Mouse (Mus musculus) forebrain, embryonic 13.5 days (tissue): ENCODE results near the gene 2310033P09Rik. TPM values are rescaled to one million over a fixed set of nuclear protein-coding genes. Genes with fewer than 3 reads are reported as not detected.

Experiments
- ATAC-seq: fragments of 200-750 bp; cut with Nextera tagmentation; 2 replicates; pipeline ENCODE4 v1.8.0; 2017
- H3K27ac ChIP-seq: fragments of 300-500 bp; sonication (generic); 2 replicates; pipeline ENCODE4 v1.5.1; 2015; ENCODE audit warnings: inconsistent platforms, mild to moderate bottlenecking, moderate library complexity
- H3K27me3 ChIP-seq: fragments of 300-500 bp; sonication (generic); 2 replicates; pipeline ENCODE4 v1.6.1; 2015; ENCODE audit warnings: mild to moderate bottlenecking, inconsistent platforms
- H3K36me3 ChIP-seq: fragments of 300-500 bp; sonication (generic); 2 replicates; pipeline ENCODE4 v1.6.1; 2015; ENCODE audit warnings: mild to moderate bottlenecking, inconsistent platforms; ENCODE audit not compliant: poor library complexity, severe bottlenecking
- H3K4me1 ChIP-seq: fragments of 300-500 bp; sonication (generic); 2 replicates; pipeline ENCODE4 v1.6.1; 2015; ENCODE audit warnings: inconsistent platforms
- H3K4me2 ChIP-seq: fragments of 300-500 bp; sonication (generic); 2 replicates; pipeline ENCODE4 v1.6.1; 2015; ENCODE audit warnings: inconsistent platforms, mild to moderate bottlenecking, moderate library complexity
- H3K4me3 ChIP-seq: fragments of 300-500 bp; sonication (generic); 2 replicates; pipeline ENCODE4 v1.5.1; 2015; ENCODE audit warnings: mild to moderate bottlenecking, inconsistent platforms
- H3K9ac ChIP-seq: fragments of 300-500 bp; sonication (generic); 2 replicates; pipeline ENCODE4 v1.6.1; 2015; ENCODE audit warnings: mild to moderate bottlenecking, inconsistent platforms
- H3K9me3 ChIP-seq: fragments of 300-500 bp; sonication (generic); replicated peaks from 2 replicates; pipeline ENCODE4 v1.6.1; 2016; ENCODE audit warnings: inconsistent platforms
- WGBS: fragments of 180-500 bp; shearing (Covaris S2); methylation state at CpG from one replicate; pipeline ENCODE4 v1.1.7; 2015; 5-methylcytosine and 5-hydroxymethylcytosine counted together
- polyA plus RNA-seq: library from polyadenylated mRNA; unstranded; fragments of >200 nt; fragmentation: Nextera tagmentation; extraction: Ambion mirVana; gene quantifications from 2 replicates; pipeline ENCODE4 v1.2.1, GENCODE M21; 2015

Gene 2310033P09Rik
- polyA plus RNA-seq, 1 experiment from 2014 or later = 32.3 TPM

GRCm38 (mm10) chr11:59224025-59224424 lies 15.9 kb downstream of the 2310033P09Rik start:
- Histone ChIP-seq H3K27me3 (no peaks in the 10 kb centered on the region), H3K27ac (no peak overlapping the region), H3K9me3 (no peaks in the 10 kb centered on the region), H3K9ac (no peak overlapping the region), H3K4me3 (no peak overlapping the region), H3K36me3 (peaks cover 12% of the 10 kb centered on the region; the same call in 1 of the 2 replicates), H3K4me1 (peaks cover 49% of the 10 kb centered on the region), H3K4me2 (no peak overlapping the region)
- no peak for ATAC-seq
- WGBS = 95% methylated on average over 3 of the region's 3 CpGs

- Histone ChIP-seq H3K27ac (no peak overlapping the region), H3K4me3 (no peak overlapping the region), H3K27me3 (no peaks in the 10 kb centered on the region), H3K9me3 (no peaks in the 10 kb centered on the region), H3K4me2 (no peak overlapping the region), H3K36me3 (peaks cover 9% of the 10 kb centered on the region; the same call in 1 of the 2 replicates), H3K9ac (no peak overlapping the region), H3K4me1 (peaks cover 49% of the 10 kb centered on the region)
- WGBS = 77% methylated on average over 2 of the region's 2 CpGs
- ATAC-seq = no peak
Observed at GRCm38 (mm10) chr11:59224470-59224869, 16.3 kb downstream of the 2310033P09Rik start.

- no peak overlapping the region for H3K4me3 ChIP-seq
- H3K9ac ChIP-seq = no peak overlapping the region
- H3K36me3 ChIP-seq = peaks cover 4% of the 10 kb centered on the region; the same call in 1 of the 2 replicates
- H3K4me1 ChIP-seq = peaks cover 49% of the 10 kb centered on the region
- ATAC-seq = no peak
- H3K4me2 ChIP-seq = peak overlapping the region; percentile 99; the same call in 1 of the 2 replicates
- no peaks in the 10 kb centered on the region for H3K9me3 ChIP-seq
- H3K27ac ChIP-seq = no peak overlapping the region
- no peaks in the 10 kb centered on the region for H3K27me3 ChIP-seq
- WGBS = 89% methylated on average over 2 of the region's 2 CpGs
Observed at GRCm38 (mm10) chr11:59225167-59225566, 17.0 kb downstream of the 2310033P09Rik start.

- 76% methylated on average over 3 of the region's 3 CpGs for WGBS
- H3K4me3 ChIP-seq = peak overlapping the region; percentile 89
- H3K27me3 ChIP-seq = no peaks in the 10 kb centered on the region
- H3K36me3 ChIP-seq = no peaks in the 10 kb centered on the region
- peak overlapping the region; percentile 97 for H3K9ac ChIP-seq
- no peaks in the 10 kb centered on the region for H3K9me3 ChIP-seq
- H3K4me1 ChIP-seq = peaks cover 49% of the 10 kb centered on the region
- peak overlapping the region; percentile 99 for H3K4me2 ChIP-seq
- no peak overlapping the region for H3K27ac ChIP-seq
- ATAC-seq = no peak
Observed at GRCm38 (mm10) chr11:59226251-59226650, 18.1 kb downstream of the 2310033P09Rik start.

- peak overlapping the region; percentile 97 for H3K9ac ChIP-seq
- peaks cover 49% of the 10 kb centered on the region for H3K4me1 ChIP-seq
- H3K27me3 ChIP-seq = no peaks in the 10 kb centered on the region
- H3K4me3 ChIP-seq = peak overlapping the region; percentile 89
- no peaks in the 10 kb centered on the region for H3K9me3 ChIP-seq
- H3K4me2 ChIP-seq = peak overlapping the region; percentile 99
- no peaks in the 10 kb centered on the region for H3K36me3 ChIP-seq
- 7% methylated on average over 21 of the region's 21 CpGs for WGBS
- peak overlapping the region; percentile 92; the same call in 1 of the 2 replicates for H3K27ac ChIP-seq
- no peak for ATAC-seq
Observed at GRCm38 (mm10) chr11:59226787-59227603, 18.9 kb downstream of the 2310033P09Rik start.

- H3K4me2 ChIP-seq = peak overlapping the region; percentile 99
- H3K27ac ChIP-seq = peak overlapping the region; percentile 92
- no peaks in the 10 kb centered on the region for H3K36me3 ChIP-seq
- under 1% methylated on average over 49 of the region's 51 CpGs for WGBS
- peak; percentile 75 for ATAC-seq
- H3K27me3 ChIP-seq = 0 out of 2 replicates have a peak, but pooled peaks cover 3% of the 10 kb centered on the region
- peak overlapping the region; percentile 97 for H3K9ac ChIP-seq
- no peaks in the 10 kb centered on the region for H3K9me3 ChIP-seq
- peaks cover 49% of the 10 kb centered on the region for H3K4me1 ChIP-seq
- H3K4me3 ChIP-seq = peak overlapping the region; percentile 89
Observed at GRCm38 (mm10) chr11:59227604-59228121, 19.5 kb downstream of the 2310033P09Rik start.

- H3K4me1 ChIP-seq = peaks cover 46% of the 10 kb centered on the region
- ATAC-seq = peak; percentile 97
- H3K36me3 ChIP-seq = no peaks in the 10 kb centered on the region
- peak within 1 kb of the TSS; percentile 92 for H3K27ac ChIP-seq
- WGBS = 8% methylated on average over 42 of the region's 59 CpGs
- H3K4me2 ChIP-seq = peak within 1 kb of the TSS; percentile 99
- peak within 1 kb of the TSS; percentile 97 for H3K9ac ChIP-seq
- 0 out of 2 replicates have a peak, but pooled peaks cover 3% of the 10 kb centered on the region for H3K27me3 ChIP-seq
- peak within 1 kb of the TSS; percentile 89 for H3K4me3 ChIP-seq
- H3K9me3 ChIP-seq = no peaks in the 10 kb centered on the region
Observed at GRCm38 (mm10) chr11:59228122-59228953, 20.2 kb downstream of the 2310033P09Rik start, which contains the start of gene Arf1. Gene Arf1 (minus strand): TSS chr11:59228270.

- WGBS = 14% methylated on average over 7 of the region's 7 CpGs
- Histone ChIP-seq H3K4me1 (peaks cover 29% of the 10 kb centered on the region), H3K9me3 (no peaks in the 10 kb centered on the region), H3K4me2 (no peak overlapping the region), H3K36me3 (no peaks in the 10 kb centered on the region), H3K27ac (no peak overlapping the region), H3K9ac (peak overlapping the region; percentile 26; the same call in 1 of the 2 replicates), H3K27me3 (0 out of 2 replicates have a peak, but pooled peaks cover 3% of the 10 kb centered on the region), H3K4me3 (no peak overlapping the region)
- no peak for ATAC-seq
Observed at GRCm38 (mm10) chr11:59230144-59230760, 22.1 kb downstream of the 2310033P09Rik start.

- H3K4me2 ChIP-seq = no peak overlapping the region
- H3K27ac ChIP-seq = no peak overlapping the region
- no peak overlapping the region for H3K9ac ChIP-seq
- WGBS = 64% methylated on average over 2 of the region's 2 CpGs
- H3K27me3 ChIP-seq = 0 out of 2 replicates have a peak, but pooled peaks cover 3% of the 10 kb centered on the region
- H3K4me3 ChIP-seq = no peak overlapping the region
- ATAC-seq = no peak
- H3K9me3 ChIP-seq = no peaks in the 10 kb centered on the region
- H3K4me1 ChIP-seq = peaks cover 8% of the 10 kb centered on the region
- H3K36me3 ChIP-seq = no peaks in the 10 kb centered on the region
Observed at GRCm38 (mm10) chr11:59232797-59233196, 24.7 kb downstream of the 2310033P09Rik start.

- peak overlapping the region; percentile 9; the same call in 1 of the 2 replicates for H3K4me2 ChIP-seq
- no peak overlapping the region; the same call in 1 of the 2 replicates for H3K27ac ChIP-seq
- H3K9ac ChIP-seq = no peak overlapping the region
- 6% methylated on average over 13 of the region's 15 CpGs for WGBS
- ATAC-seq = peak; percentile 76
- no peak overlapping the region for H3K4me3 ChIP-seq
- H3K27me3 ChIP-seq = no peaks in the 10 kb centered on the region
- no peaks in the 10 kb centered on the region for H3K36me3 ChIP-seq
- peaks cover 16% of the 10 kb centered on the region for H3K4me1 ChIP-seq
- H3K9me3 ChIP-seq = no peaks in the 10 kb centered on the region
Observed at GRCm38 (mm10) chr11:59238525-59239427, 30.7 kb downstream of the 2310033P09Rik start.
